Mouse (Mus musculus) spleen, adult 2 months (tissue): ENCODE results near the gene Fhit. TPM values are rescaled to one million over a fixed set of nuclear protein-coding genes. Genes with fewer than 3 reads are reported as not detected.

Experiments used
- DNase-seq, 2 experiments: peaks; one replicate each; pipeline versions ENCODE4 v3.0.0 to v3.0.0-alpha.2; 2012 to 2021; ENCODE audit warnings: low spot score in 2 of 2, low read depth in 1 of 2
- H3K27ac ChIP-seq: fragments of 200-500 bp; 2 replicates; pipeline ENCODE4 v1.5.1; 2012; ENCODE audit warnings: low read length, inconsistent platforms; ENCODE audit not compliant: insufficient read depth
- H3K27me3 ChIP-seq: fragments of 200-500 bp; 2 replicates; pipeline ENCODE4 v1.6.1; 2012; ENCODE audit warnings: mild to moderate bottlenecking, moderate library complexity, low read length, inconsistent platforms; ENCODE audit not compliant: control insufficient read depth, insufficient read depth
- H3K36me3 ChIP-seq: fragments of 200-500 bp; 2 replicates; pipeline ENCODE4 v1.6.1; 2012; ENCODE audit warnings: mild to moderate bottlenecking, low read length, inconsistent platforms; ENCODE audit not compliant: control insufficient read depth, insufficient read depth
- H3K4me1 ChIP-seq: fragments of 200-500 bp; 2 replicates; pipeline ENCODE4 v1.6.1; 2011; ENCODE audit warnings: inconsistent platforms; ENCODE audit not compliant: control insufficient read depth, insufficient read depth, insufficient read length
- H3K4me3 ChIP-seq: fragments of 200-500 bp; 2 replicates; pipeline ENCODE4 v1.5.1; 2011; ENCODE audit warnings: mild to moderate bottlenecking, inconsistent platforms; ENCODE audit not compliant: insufficient read depth, insufficient read length; ENCODE audit errors: extremely low read depth
- CTCF ChIP-seq: fragments of 200-500 bp; IDR thresholded peaks from 2 replicates; pipeline ENCODE4 v1.5.1; 2011; ENCODE audit warnings: mild to moderate bottlenecking, inconsistent platforms; ENCODE audit not compliant: insufficient read depth, insufficient read length, insufficient replicate concordance; ENCODE audit errors: extremely low read depth
- POLR2A ChIP-seq: fragments of 200-500 bp; IDR thresholded peaks from 2 replicates; pipeline ENCODE4 v1.6.1; 2011; ENCODE audit warnings: low read depth, low read length, inconsistent platforms
- WGBS: fragments of 180-500 bp; shearing (Covaris S2); methylation state at CpG from one replicate; pipeline ENCODE4 v1.1.7; 2018; 5-methylcytosine and 5-hydroxymethylcytosine counted together
- polyA plus RNA-seq: library from polyadenylated mRNA; depleted of rRNA; stranded (reverse); fragments of >200 nt; gene quantifications from 2 replicates; pipeline ENCODE4 v1.2.3, GENCODE M21; 2012

Fhit gene
- polyA plus RNA-seq, 1 experiment, result 2.0 TPM

DNA sequence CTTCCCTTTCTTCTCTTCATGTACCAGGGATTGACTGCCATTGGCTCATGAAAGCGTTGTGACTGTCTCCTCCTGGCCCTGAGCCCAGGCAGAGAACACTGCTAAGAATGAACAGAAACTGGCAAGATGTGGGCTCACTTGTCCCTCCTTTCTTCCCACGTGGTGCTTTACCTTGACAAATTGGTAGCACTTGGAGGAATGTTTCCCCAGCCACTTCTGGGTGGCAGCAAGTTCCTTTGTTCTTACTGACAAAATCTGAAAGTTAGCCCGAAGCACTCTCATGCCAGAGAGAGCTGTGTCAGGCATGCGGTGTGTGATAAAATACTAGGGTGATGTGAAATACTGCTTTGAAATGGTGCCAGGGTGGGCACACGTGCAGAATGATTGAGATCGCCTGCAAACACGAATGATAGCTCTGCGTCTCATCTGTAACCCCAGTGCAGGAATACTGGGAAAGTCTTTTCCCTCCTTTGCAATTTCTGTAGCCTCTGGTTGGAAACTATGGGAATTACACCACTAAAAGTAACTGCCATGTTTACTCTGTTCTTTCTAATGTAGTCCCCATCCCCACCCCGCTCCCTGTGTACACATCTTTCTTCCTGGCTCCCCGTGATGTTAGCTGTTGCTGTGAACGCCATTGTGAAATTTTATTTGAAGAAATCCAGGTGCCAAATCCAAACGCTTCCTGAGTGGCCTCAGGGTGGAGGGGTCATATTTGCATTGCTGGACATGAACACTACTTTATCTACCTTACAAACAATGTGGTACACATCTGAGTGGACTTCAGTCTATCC lies 1555.1 kb downstream of the Fhit start:
- no peak for DNase-seq
- TF ChIP-seq CTCF (no peak), POLR2A (no peak)
- Histone ChIP-seq H3K36me3 (no peaks in the 10 kb centered on the region), H3K27ac (no peak overlapping the region), H3K27me3 (no peaks in the 10 kb centered on the region), H3K4me3 (no peak overlapping the region), H3K4me1 (no peaks in the 10 kb centered on the region)
- WGBS, result 80% methylated on average over 12 of the region's 12 CpGs

GRCm38 (mm10) chr14:9600271-9600670 lies 1561.6 kb downstream of the Fhit start:
- no peak for DNase-seq
- H3K4me1 ChIP-seq, result no peaks in the 10 kb centered on the region
- no peaks in the 10 kb centered on the region for H3K36me3 ChIP-seq
- no peak overlapping the region for H3K27ac ChIP-seq
- TF ChIP-seq POLR2A (no peak), CTCF (no peak)
- H3K4me3 ChIP-seq, result no peak overlapping the region
- H3K27me3 ChIP-seq, result no peaks in the 10 kb centered on the region

- Histone ChIP-seq H3K27me3 (no peaks in the 10 kb centered on the region), H3K27ac (no peak overlapping the region), H3K4me3 (no peak overlapping the region), H3K36me3 (no peaks in the 10 kb centered on the region), H3K4me1 (no peaks in the 10 kb centered on the region)
- DNase-seq, result no peak
- 86% methylated on average over 5 of the region's 5 CpGs for whole genome bisulfite sequencing
- TF ChIP-seq POLR2A (no peak), CTCF (no peak)
Observed at GRCm38 (mm10) chr14:9597460-9597977, 1564.3 kb downstream of the Fhit start.

DNA sequence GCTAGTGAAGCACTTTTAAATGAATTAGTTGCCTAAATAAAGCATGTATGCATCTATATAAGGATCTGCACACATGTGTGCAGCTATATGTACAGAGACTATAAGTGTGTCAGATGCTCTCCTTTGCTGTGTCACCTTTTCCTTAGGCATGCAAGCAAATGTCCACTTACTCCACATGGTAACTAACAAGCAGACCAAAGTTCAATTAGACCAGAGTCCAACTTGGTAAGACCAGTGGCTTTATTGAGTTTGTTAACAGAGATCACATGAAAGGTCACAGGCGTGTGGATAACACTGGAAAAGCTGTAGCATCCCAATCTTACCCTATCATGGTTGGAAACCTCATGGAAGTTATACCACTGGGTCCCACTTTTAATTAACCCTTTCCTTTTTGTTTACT lies 1572.7 kb downstream of the Fhit start:
- H3K4me1 ChIP-seq, result no peaks in the 10 kb centered on the region
- H3K27me3 ChIP-seq, result no peaks in the 10 kb centered on the region
- 80% methylated on average over 1 of the region's 1 CpGs for WGBS
- no peak overlapping the region for H3K27ac ChIP-seq
- DNase-seq, result no peak
- H3K4me3 ChIP-seq, result no peak overlapping the region
- no peaks in the 10 kb centered on the region for H3K36me3 ChIP-seq
- no peak for TF ChIP-seq CTCF

GRCm38 (mm10) chr14:9587900-9588299 lies 1573.9 kb downstream of the Fhit start:
- H3K36me3 ChIP-seq, result no peaks in the 10 kb centered on the region
- no peak overlapping the region for H3K4me3 ChIP-seq
- no peaks in the 10 kb centered on the region for H3K4me1 ChIP-seq
- no peak for TF ChIP-seq POLR2A
- no peak for TF ChIP-seq CTCF
- no peak for DNase-seq
- H3K27ac ChIP-seq, result no peak overlapping the region
- WGBS, result 95% methylated on average over 4 of the region's 4 CpGs
- no peaks in the 10 kb centered on the region for H3K27me3 ChIP-seq

DNA sequence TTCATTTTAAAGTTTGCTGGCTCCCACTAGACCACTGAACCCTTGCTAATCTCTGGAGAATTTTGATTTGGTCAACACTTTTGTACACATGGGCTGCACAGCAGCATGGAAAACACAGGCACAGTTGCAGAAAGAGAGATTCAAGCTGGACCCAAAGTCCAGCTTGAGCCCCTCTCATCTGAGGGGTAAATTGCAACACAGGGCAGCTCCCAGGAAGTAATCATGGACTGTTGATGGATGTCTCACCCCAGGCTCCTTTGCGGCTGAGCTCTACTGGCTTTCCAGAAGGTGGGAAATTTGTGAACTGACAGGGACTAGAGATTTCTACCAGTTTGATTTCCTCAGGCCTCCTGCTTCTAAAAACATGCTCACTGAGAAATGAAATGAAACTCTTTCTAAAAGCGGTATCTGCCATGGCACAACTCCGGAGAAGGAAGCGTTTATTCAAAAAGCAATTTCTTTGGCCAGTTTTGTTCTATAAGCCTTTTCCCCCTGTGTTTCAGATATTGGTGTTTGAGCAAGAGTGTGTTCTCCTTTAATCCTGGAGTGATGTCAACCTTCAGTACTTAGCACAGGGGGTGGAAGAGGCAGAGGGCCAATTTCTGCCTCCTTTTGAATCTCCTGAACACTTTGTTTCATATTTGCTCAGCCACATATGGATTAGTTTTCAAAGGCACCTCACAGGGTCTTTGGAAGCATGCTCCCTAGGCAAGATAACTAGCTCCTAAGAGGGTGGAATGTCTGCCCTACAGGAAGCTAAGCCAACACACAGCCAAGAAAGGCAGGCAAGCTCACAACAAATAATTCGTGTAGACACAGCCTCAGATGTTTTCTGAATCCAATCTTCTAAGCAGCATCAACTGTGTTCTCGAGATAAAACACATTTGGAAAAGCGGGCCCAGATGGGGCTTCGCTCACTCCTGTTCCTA lies 1578.3 kb downstream of the Fhit start:
- no peak for TF ChIP-seq CTCF
- no peak for TF ChIP-seq POLR2A
- no peak overlapping the region for H3K27ac ChIP-seq
- no peak overlapping the region for H3K4me3 ChIP-seq
- H3K36me3 ChIP-seq, result no peaks in the 10 kb centered on the region
- H3K27me3 ChIP-seq, result no peaks in the 10 kb centered on the region
- no peaks in the 10 kb centered on the region for H3K4me1 ChIP-seq
- 88% methylated on average over 8 of the region's 8 CpGs for WGBS
- no peak for DNase-seq

- no peak for DNase-seq
- Histone ChIP-seq H3K4me3 (no peak overlapping the region), H3K27ac (no peak overlapping the region), H3K27me3 (no peaks in the 10 kb centered on the region), H3K36me3 (no peaks in the 10 kb centered on the region), H3K4me1 (no peaks in the 10 kb centered on the region)
- TF ChIP-seq POLR2A (no peak), CTCF (no peak)
- WGBS, result 85% methylated on average over 5 of the region's 5 CpGs
Observed at GRCm38 (mm10) chr14:9556333-9556732, 1605.5 kb downstream of the Fhit start.
